Mouse (Mus musculus): Measurements from ENCODE around the gene Pxmp2. TPM values are rescaled to one million over a fixed set of nuclear protein-coding genes. Genes with fewer than 3 reads are reported as not detected.

Pxmp2 gene
- polyA plus RNA-seq (2014; fragmentation: Illumina TruSeq; extraction: RNeasy Lipid Tissue Mini Kit (QIAGEN cat#74804); ENCODE audit: low read depth, low replicate concordance) = 211 TPM

DNA sequence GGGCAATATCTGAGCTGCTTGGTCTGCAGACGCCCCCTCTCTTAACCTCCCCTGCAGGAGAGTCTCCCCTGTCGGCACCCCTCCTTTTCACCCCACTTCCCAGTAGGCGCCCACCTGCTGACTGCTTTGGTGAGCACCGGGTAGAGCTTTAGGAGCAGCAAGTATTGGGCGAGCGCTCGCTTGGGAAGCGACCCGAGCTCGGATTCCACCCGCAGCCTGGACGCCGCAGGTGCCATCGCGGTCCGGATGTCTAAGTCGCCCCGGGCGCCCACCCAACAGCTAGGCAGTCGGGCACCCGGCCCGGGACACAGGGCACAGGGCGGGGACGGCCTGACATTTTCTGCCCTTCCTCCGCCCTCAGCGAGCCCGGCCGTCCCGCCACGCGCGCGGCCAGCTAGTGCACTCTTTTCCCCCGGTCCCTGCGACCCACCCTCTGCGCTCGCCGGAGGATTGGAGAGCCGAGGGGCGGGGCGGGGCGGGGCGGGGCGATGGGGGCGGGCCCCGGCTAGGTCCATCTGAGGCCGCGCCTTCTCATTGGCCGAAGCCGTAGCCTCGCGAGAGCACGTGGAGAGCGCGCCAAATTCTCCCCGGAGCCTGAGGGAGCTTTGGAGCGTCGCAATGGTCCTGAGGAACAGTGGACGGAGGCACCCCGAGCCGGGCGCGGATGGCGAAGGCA is at the start of gene Pxmp2, which contains the start of gene Pole:
TSS of gene Pxmp2 (minus strand) at position 417 of the 676 bp plus-strand sequence.
TSS of gene Pole (plus strand) at position 537 of the 676 bp plus-strand sequence.

DNA sequence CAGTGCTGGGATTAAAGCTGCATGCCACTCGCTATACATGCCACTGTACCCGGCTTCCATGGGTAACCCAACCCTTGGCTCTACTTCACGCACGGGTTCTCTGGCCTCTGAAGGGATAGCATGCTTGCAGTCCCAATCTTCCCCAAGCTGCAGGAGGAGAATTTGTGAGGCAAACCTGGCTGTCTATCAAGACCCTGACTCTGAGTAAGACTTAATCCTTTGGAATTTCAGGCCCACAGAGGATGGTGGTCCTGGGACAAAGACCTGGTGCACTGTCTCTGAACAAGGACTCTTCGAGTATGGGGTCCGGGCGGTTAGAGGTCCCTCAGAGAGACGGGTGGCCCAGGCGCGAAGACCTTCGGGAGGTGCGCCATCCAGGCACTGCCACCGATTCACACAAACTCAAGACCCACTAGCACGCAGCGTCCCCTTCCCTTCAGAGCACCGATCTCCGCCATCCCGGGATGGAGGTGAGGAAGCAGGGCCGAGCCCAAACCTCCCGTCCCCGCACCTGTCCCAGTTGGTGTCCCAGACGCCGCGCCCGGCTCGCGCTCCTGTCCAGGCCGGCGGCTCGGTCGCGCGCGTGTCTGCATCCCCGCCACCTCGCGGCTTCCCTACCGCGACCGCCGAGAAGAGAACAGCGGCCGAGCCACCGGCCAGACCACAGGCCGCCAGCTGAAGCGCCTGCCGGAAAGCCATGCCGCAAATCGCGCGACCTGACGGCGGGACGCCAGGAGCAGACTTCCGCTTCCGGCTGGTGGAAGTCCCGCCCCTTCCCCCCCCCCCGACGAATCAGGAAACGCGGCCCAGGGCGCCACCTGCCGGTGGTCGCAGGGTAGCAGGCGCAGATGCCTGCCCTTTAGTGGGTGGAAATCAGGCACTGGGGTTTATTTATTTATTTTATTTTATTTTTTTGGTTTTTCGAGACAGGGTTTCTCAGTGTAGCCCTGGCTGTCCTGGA is 16.6 kb downstream of the Pxmp2 start, which contains the start of gene Pgam5:
TSS of gene Pgam5 (minus strand) at position 773 of the 961 bp plus-strand sequence.

DNA sequence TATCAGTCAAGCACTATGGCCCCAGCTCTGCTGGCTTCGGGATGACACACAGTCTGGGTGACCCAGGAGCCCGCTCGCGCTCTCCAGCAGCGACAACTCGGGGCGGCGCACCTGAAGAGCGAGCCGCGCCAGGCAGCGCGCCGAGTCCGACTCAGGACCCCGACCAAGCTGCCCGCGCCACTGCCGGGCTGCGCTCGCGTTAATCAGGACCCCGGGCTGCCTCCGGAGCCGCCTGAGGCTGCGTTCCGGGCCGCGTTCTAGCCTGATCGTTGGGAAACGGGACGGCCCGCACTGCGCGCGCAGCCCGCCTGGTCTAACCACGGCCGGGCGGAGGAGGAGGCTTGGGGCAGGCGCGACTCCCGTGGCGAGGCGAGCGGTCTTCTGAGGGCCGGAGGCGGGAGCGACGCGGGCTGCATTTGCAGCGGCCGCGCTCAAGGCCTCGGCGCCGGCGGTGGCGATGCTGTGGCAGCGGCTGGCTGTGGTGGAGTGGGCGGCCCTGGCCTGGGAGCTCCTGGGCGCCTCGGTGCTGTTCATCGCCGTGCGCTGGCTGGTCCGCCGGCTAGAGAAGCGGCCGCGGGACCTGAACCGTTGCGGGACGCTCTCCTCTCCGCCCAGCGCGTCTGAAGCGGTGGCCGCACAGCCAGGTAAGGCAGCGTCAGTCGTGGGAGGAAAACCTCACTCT is 55.1 kb downstream of the Pxmp2 start, which contains the start of gene Ankle2:
TSS of gene Ankle2 (plus strand) at position 225 of the 682 bp plus-strand sequence.

Other genes starting within 250 kb of the Pxmp2 start
- 3.6 TPM for gene Gm17655, start 213.7 kb downstream of the Pxmp2 start, polyA plus RNA-seq (2014; fragmentation: Illumina TruSeq; extraction: RNeasy Lipid Tissue Mini Kit (QIAGEN cat#74804); ENCODE audit: low read depth, low replicate concordance)
- gene Gm35315, start 191.8 kb downstream of the Pxmp2 start, polyA plus RNA-seq (2014; fragmentation: Illumina TruSeq; extraction: RNeasy Lipid Tissue Mini Kit (QIAGEN cat#74804); ENCODE audit: low read depth, low replicate concordance) = 6.0 TPM
- gene Plcxd1, start 186.2 kb downstream of the Pxmp2 start, polyA plus RNA-seq (2014; fragmentation: Illumina TruSeq; extraction: RNeasy Lipid Tissue Mini Kit (QIAGEN cat#74804); ENCODE audit: low read depth, low replicate concordance) = not detected
- gene Gtpbp6, start 178.0 kb downstream of the Pxmp2 start, polyA plus RNA-seq (2014; fragmentation: Illumina TruSeq; extraction: RNeasy Lipid Tissue Mini Kit (QIAGEN cat#74804); ENCODE audit: low read depth, low replicate concordance) = not detected
- gene Zfp605, start 176.1 kb downstream of the Pxmp2 start, polyA plus RNA-seq (2014; fragmentation: Illumina TruSeq; extraction: RNeasy Lipid Tissue Mini Kit (QIAGEN cat#74804); ENCODE audit: low read depth, low replicate concordance) = 4.1 TPM
- 12.9 TPM for gene Chfr, start 150.3 kb downstream of the Pxmp2 start, polyA plus RNA-seq (2014; fragmentation: Illumina TruSeq; extraction: RNeasy Lipid Tissue Mini Kit (QIAGEN cat#74804); ENCODE audit: low read depth, low replicate concordance)
- 6.9 TPM for gene Golga3, start 109.5 kb downstream of the Pxmp2 start, polyA plus RNA-seq (2014; fragmentation: Illumina TruSeq; extraction: RNeasy Lipid Tissue Mini Kit (QIAGEN cat#74804); ENCODE audit: low read depth, low replicate concordance)
- 20.7 TPM for gene Ankle2, start 55.2 kb downstream of the Pxmp2 start, polyA plus RNA-seq (2014; fragmentation: Illumina TruSeq; extraction: RNeasy Lipid Tissue Mini Kit (QIAGEN cat#74804); ENCODE audit: low read depth, low replicate concordance)
- 18.0 TPM for gene Pgam5, start 16.3 kb downstream of the Pxmp2 start, polyA plus RNA-seq (2014; fragmentation: Illumina TruSeq; extraction: RNeasy Lipid Tissue Mini Kit (QIAGEN cat#74804); ENCODE audit: low read depth, low replicate concordance)
- gene Pole, start 120 bp upstream of the Pxmp2 start, polyA plus RNA-seq (2014; fragmentation: Illumina TruSeq; extraction: RNeasy Lipid Tissue Mini Kit (QIAGEN cat#74804); ENCODE audit: low read depth, low replicate concordance) = 1.1 TPM
- gene P2rx2, start 57.0 kb upstream of the Pxmp2 start, polyA plus RNA-seq (2014; fragmentation: Illumina TruSeq; extraction: RNeasy Lipid Tissue Mini Kit (QIAGEN cat#74804); ENCODE audit: low read depth, low replicate concordance) = not detected
- not detected for gene Lrcol1, start 58.5 kb upstream of the Pxmp2 start, polyA plus RNA-seq (2014; fragmentation: Illumina TruSeq; extraction: RNeasy Lipid Tissue Mini Kit (QIAGEN cat#74804); ENCODE audit: low read depth, low replicate concordance)
- gene Fbrsl1, start 162.3 kb upstream of the Pxmp2 start, polyA plus RNA-seq (2014; fragmentation: Illumina TruSeq; extraction: RNeasy Lipid Tissue Mini Kit (QIAGEN cat#74804); ENCODE audit: low read depth, low replicate concordance) = 2.6 TPM